Mouse (Mus musculus): ENCODE measurements around the gene Cryzl2.

Cryzl2 gene

DNA sequence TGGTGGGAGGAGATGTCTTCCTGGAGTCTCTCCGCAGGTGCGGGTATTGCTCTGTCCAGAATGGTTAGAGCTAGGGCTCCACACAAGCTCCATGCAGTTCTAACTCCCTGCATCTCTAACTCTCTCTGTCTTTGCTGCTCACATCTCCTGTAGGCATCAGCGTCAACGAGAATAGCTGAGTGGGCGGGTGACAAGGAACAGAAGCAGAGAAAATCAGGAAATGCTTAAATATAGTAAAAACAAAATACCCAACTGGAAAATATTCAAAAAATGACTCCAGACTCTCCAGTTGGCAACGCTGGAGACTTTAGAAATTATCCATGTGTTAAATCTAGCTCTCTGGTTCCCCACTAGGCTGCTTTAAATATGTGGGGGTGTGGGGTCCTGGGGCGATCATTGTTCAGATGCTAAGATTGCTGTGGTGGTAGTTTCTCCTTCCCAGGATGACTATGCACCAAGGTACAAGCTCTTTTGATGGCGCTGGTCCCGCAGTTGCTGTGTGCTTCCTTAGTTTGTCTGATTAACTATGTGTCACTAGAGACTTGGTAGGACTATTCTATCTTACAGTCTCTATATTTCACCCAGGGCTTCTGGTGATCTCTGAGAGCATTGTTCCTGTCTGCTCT lies 12.5 kb downstream of the Cryzl2 start:
- no peak for DNase-seq (ENCODE audit: low read depth in 2 of 2, low spot score in 2 of 2)

DNA sequence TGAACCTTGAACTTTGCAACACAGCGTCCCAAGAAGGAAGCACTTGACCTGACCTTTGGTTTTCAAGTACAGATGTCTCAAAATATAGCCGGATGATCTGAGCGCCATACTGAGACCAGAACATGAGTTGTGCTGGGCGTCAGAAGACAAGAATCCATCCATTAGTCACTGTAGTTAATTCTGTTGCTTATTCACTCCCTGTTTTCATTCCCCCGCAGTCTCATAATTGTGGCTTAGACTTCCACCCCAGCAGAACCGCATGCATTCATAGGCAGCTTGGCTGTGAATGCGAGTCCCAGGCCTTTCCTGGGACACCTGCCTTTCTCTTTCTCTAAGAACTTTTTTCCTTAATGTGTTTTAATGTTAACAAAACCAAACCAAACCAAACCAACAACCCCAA lies 14.3 kb downstream of the Cryzl2 start:
- DNase-seq (ENCODE audit: low read depth in 2 of 2, low spot score in 2 of 2) = no peak

- DNase-seq (ENCODE audit: low read depth in 2 of 2, low spot score in 2 of 2) = no peak
Observed at GRCm38 (mm10) chr1:157474865-157475264, 16.5 kb downstream of the Cryzl2 start.

DNA sequence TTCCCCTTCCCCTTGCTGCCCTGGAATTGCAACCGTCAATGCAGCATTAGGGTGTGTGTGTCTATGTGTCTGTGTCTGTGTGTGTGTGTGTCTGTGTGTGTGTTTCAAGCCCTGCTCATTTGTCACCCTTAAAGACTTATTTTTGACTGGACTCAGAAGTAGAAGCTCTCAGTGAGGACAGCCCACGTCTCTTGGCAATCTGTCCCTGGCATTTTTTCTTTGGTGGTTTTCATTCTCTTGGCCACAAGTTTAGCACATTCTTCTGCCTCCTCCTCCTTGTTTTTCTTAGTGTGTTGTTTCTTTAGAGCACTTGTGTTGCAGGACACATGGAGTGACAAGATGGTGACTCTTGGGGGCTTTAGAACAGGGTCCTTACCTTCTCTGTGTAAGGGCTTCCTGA lies 17.9 kb downstream of the Cryzl2 start:
- DNase-seq (ENCODE audit: low read depth in 2 of 2, low spot score in 2 of 2) = no peak

DNA sequence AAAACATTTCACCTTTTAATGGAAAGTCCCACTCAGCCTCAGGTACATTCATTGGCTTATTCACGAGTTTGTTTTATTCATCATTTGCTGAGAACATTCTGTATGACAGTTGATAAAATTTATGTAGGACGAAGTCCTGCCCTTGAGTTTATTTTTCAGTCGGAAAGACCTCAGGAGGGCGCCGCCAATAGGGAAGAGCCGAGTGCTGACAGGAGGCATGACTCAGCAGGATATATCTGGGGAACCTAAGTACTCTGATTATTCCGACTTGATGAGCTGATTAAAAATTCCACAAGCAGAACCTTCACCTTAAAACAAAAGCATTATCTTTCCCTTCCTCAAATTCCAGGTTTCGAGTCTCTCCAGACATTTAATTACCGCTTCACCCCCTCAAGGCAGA lies 21.7 kb downstream of the Cryzl2 start:
- DNase-seq (ENCODE audit: low read depth in 2 of 2, low spot score in 2 of 2) = no peak

DNA sequence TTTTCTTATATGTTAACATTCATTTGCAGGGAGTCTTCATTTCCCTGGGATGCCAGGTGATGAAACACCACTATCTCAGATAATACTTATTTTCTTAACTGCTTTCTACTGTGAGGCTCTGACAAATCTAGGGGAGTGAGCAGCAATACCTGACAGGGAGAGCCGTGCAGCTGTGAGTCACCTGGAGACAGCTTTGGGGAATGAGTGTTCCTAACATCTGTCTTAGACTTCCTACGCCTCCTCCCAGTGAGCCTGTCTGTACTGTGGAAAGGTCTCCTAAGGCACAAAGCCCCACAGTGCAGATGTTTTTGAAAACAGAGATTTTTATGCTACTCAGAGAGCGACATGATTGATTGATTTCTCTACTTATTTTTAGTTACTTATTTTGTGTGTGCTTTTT lies 22.5 kb downstream of the Cryzl2 start:
- no peak for DNase-seq (ENCODE audit: low read depth in 2 of 2, low spot score in 2 of 2)

GRCm38 (mm10) chr1:157481666-157482065 lies 23.3 kb downstream of the Cryzl2 start:
- no peak for DNase-seq (ENCODE audit: low read depth in 2 of 2, low spot score in 2 of 2)

DNA sequence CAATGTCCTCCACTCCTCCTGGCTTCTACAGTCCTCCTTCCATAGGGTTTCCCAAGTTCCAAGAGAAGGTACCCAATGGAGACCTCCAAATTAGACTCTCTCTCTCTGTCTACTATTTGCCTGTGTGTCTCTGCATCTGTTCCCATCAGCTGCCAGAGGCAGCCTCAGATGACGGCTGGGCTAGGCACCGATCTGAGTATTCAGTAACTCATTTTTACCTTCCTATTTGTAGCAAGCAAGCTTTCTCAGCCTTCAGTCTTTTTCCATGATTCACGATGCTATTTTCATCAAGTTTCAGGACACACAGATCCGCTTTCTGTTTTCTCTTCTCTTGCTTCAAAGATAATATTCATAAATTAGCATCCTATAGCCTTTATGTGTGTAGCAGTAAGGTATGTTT lies 25.8 kb downstream of the Cryzl2 start:
- no peak for DNase-seq (ENCODE audit: low read depth in 2 of 2, low spot score in 2 of 2)

- no peak for DNase-seq (ENCODE audit: low read depth in 2 of 2, low spot score in 2 of 2)
Observed at GRCm38 (mm10) chr1:157500657-157501056, 42.3 kb downstream of the Cryzl2 start.

GRCm38 (mm10) chr1:157501352-157501945 lies 43.1 kb downstream of the Cryzl2 start:
- no peak for DNase-seq (ENCODE audit: low read depth in 2 of 2, low spot score in 2 of 2)

DNA sequence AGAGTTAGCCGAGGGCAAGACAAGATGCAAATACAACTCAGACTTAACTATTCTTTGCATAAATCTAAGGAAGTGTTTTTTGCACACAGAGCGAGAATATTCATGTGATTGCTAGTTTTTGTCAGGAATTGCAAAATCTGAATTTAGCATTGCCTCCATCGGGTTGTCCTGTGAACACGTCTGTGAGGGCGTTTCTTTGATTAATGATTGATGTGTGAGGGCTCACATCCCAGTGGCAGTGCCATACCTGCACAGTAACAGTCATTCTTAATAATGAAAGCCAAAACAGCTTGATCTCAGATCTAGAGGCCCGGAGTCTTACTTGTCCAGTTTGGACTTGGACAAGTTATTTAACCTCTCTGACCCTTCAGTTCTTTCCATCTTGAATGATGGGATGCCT lies 44.7 kb downstream of the Cryzl2 start:
- DNase-seq (ENCODE audit: low read depth in 2 of 2, low spot score in 2 of 2) = no peak

- DNase-seq (ENCODE audit: low read depth in 2 of 2, low spot score in 2 of 2) = no peak
Observed at GRCm38 (mm10) chr1:157506522-157506921, 48.1 kb downstream of the Cryzl2 start, which contains the start of gene Sec16b. Sec16b (plus strand) TSS chr1:157506728.

GRCm38 (mm10) chr1:157506995-157507595 lies 48.7 kb downstream of the Cryzl2 start:
- DNase-seq (ENCODE audit: low read depth in 2 of 2, low spot score in 2 of 2) = no peak

DNA sequence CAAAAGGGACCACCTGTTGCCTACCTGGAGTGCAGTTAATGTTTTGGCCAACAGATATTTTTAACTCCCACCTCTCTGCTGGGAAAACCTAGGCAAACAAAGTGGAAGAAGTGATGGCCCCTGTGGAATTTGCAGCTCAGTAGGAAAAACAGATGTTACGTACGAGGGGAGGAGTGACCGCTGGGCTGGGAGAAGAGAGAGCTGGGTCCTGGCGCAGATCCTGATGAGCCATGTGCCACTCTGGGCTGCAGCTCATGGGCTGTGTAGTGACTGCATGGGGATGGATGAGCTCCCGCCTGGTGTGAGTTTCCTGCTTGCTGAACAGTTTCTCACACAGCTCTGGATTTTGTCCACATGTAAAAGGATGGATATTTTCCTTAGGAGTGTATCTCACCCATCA lies 49.4 kb downstream of the Cryzl2 start:
- no peak for DNase-seq (ENCODE audit: low read depth in 2 of 2, low spot score in 2 of 2)

DNA sequence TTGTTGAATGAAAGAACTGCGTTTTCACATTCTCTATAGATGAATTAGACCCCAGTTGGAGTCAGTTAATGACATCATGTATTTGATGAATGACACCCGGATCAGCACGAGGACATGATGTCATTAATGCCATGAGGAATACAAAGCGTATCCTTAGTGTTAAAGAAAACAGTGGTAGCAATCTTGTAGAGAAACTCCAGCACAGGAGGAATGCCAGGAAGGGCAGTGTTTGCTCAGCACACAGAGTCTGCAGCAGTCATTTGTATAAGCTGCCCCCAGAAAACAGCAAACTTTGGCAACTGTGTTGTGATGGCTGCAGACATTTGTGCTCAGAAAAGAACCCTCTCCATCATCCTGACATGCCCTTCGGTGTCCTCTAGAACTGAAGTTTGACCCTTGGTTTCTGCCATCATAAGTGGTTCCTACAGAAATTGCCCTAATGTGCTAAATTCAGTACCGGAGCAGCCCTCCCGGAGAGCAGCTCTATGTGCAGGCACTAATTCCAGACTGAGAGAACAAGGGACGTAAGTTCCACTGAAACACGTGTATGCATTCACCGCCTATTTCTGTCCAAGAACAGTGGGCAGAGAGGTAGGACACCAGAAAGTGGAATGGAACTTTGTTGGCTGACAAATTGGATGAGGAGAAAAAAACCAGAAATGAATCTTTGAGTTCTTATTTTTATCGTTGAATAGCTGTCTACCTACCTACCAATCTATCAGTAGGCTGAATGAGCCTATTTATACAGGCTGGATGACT lies 54.5 kb downstream of the Cryzl2 start:
- no peak for DNase-seq (ENCODE audit: low read depth in 2 of 2, low spot score in 2 of 2)

DNA sequence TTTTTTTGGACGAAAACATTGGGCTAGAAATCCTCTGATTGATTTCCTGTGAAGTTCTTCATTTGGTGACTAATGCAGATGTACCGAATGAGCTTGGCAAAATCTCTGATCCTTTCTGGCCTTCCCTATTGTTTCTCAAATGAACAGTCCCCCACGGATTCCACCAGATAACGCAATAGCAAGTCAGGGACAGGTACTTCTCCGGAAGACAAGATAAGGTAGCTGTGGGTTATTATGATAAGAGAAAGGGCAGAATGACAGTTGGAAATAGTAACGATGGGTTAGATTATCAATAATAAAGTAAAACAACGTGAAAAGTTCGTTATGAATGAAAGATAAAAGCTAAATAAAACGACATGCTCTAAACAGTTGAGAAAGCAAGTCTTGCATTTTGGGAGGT lies 55.2 kb downstream of the Cryzl2 start:
- DNase-seq (ENCODE audit: low read depth in 2 of 2, low spot score in 2 of 2) = no peak

DNA sequence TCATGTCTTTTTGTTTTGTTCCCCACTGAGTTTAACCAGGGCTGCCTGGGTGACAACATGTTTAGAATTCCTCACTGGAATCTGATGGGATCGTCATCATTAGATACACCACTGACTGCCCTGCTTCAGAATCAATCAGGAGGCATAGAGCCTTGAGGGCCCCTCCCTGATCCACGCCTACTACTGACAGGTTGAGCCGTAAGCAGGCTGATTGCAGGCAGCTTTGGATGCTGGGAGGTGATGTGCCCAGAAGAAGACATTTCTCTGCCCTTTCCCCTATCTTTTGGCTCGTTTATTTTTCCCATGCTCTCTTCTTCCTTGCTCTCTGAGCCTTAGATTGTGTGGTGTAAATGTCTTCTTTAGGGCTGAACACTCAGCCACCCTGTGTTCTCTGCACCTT lies 55.9 kb downstream of the Cryzl2 start:
- no peak for DNase-seq (ENCODE audit: low read depth in 2 of 2, low spot score in 2 of 2)

GRCm38 (mm10) chr1:157516838-157517808 lies 58.7 kb downstream of the Cryzl2 start:
- DNase-seq (ENCODE audit: low read depth in 2 of 2, low spot score in 2 of 2) = no peak

DNA sequence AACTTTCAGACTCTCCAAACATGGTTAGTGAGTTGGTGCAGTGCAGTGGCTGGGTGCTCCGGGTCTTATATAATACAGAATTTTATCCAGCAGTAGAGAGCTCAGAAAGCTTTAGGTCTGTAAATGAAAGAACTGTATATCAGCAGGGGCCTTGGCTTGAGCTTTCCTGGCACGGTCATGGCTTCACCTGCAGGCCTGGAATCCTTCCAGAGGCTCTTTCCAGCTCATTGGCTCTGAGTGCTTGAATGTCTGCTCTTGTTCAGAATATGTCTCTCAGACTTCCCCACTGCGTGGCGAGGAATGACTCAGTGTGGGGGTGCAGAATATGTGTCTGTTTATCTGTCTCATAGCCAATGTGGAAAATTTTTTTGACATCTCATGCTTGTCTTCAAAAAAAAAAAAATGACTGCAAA lies 59.7 kb downstream of the Cryzl2 start:
- DNase-seq (ENCODE audit: low read depth in 2 of 2, low spot score in 2 of 2) = no peak

GRCm38 (mm10) chr1:157519396-157519795 lies 61.0 kb downstream of the Cryzl2 start:
- no peak for DNase-seq (ENCODE audit: low read depth in 2 of 2, low spot score in 2 of 2)

DNA sequence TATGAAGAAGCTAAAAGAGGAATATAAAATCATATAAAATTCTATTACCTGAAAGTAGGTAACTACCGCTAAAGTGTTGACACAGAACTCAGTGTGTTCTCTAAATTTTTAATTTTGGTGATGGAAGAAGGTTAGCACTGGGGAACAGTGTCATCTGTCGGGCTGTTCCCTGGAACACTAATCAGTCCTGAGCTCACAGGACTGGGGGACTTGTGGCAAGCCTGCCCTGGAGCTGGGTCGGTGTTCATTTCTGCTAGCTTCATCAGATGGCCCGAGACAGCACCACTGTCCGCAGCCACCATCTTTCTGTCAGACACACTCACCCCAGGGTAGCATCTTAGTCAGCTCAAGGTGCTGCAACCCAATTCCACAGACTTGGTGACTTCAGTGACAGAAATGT lies 63.9 kb downstream of the Cryzl2 start:
- DNase-seq (ENCODE audit: low read depth in 2 of 2, low spot score in 2 of 2) = no peak

Data from CD8-positive naive resting alpha-beta T cell, adult 2 months (primary cell).